Mouse (Mus musculus) thymus, postnatal 10 days (tissue): ENCODE results near the gene Ppfia3.
"Not testable (repeated sequence)": the region's sequence is repeated elsewhere in the genome, so short reads cannot be mapped to it uniquely, and the experiment has no call there.

Source experiments
- DNase-seq, 2 experiments: peaks; one replicate each; pipeline ENCODE4 v3.0.0; 2021; ENCODE audit warnings: low spot score in 2 of 2

The Ppfia3 gene

GRCm38 (mm10) chr7:45366652-45367019 is at the start of gene Ppfia3:
Gene Ppfia3 (minus strand): TSS chr7:45367019.
- no peak for DNase-seq

DNA sequence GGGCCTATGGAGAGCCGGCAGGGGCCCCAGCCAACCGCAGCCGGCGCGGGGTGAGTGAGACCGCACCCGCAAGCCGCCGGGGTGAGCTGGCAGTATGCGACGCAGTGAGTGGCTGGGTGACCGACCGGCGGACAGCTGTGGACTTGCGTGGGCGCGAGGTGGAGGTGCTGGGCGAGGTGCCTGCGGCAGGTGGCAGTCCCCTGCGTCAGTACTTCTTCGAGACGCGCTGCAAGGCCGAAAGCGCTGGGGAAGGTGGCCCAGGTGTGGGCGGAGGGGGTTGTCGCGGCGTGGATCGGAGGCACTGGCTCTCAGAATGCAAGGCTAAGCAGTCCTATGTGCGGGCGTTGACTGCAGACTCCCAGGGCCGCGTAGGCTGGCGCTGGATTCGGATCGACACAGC is 48.8 kb upstream of the Ppfia3 start:
- DNase-seq = no peak

- DNase-seq = no peak
Observed at GRCm38 (mm10) chr7:45414740-45415224, 48.0 kb upstream of the Ppfia3 start.

DNA sequence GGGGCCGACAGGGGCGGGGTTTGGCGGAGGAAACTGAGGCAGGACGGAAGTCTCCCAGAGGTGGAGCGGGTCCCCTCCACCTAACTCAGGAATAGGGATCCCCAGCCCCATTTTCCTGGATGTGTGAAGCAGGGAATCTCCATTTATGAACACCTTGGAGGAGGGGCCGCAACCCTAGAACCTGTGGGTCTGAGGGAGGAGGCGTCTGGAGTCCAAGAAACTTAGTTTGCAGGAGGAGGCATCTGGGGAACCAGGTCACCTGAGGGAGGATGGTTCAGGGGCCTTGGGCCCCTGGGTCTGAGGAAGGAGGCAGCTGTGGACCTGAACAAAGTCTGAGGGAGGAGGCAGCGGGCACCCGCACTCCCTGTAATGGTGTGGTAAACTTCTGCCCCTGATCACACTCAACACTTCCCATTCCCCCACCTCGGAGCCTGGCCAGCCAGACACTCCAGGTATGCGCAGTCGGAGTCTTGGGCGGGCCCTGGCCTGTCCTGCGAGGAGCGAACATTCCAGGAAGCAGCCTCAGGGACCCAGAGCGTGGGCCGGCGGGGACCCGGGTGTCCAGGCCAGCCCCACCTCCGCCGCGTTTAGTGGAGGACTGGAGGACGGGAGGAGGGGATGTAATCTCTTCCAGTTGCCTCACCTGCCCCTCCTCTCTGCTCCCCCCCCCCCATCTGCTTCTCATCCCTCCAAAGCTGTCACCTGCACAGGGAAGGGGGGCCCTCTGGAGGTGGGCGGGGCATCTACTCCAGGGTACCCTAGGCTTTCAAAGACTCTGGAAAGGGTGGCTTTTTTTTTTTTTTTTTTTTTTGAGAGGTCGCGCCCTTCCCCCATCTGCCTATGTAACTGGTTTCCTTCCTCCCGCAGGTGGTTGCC is 47.3 kb upstream of the Ppfia3 start:
- DNase-seq = no peak

DNA sequence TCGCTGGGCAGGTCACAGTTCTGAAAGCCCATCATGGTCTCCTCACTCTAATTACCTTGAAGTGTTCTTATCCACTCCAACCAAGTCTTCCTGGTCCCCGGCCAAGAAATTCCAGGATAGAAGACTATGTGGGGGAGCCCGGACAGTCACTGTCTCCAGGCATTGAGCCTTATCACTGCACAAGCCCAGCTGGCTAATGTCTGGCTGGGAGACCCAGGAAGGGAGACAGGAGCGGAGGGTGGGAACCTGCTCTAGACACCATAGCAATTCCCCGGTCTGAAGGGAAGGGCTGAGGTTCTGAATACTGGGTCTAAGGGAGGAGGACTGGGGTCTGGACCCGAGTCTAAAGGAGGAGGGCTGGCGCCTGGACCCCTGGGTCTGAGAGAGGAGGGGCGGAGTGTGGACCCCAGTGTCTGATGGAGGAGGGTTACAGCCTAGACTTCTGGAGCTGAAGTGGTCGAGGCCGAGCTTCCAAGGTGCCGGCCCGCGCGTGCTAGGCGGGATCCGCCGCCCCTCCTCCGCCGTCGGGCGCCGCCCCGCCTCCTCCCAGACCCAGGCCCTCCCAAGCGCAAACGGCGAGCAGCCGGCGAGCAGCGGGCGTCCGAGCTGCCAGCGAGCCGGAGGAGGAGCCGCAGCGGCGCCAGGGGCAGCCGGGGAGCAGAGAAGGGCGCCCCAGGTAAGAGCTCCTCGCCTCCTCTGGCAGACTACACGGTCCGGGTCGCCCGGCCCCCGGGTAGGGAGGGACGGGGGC is 46.5 kb upstream of the Ppfia3 start, which contains the start of gene Ntf5:
Ntf5 (plus strand) TSS at position 583 of the 751 bp plus-strand sequence.
- no peak for DNase-seq

DNA sequence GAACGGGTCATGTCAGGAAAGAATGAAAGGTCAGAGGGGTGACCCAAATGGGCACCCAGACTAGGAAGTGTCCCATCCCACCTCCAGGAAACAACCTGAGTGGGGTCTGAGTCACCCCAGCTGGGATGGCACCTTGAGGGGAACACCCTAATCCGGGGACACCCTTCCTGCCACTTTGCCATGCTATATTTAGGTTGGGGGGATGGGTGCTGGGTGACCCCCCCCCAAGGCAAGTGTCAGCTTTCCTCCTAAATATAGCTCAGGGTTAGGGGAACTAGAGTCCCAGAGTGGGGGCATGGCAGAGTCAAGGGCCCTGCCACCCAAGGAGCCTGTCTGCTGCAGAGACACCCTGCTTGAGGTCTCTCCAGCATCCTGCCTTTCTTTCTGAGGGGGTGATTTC is 45.6 kb upstream of the Ppfia3 start:
- DNase-seq = no peak

GRCm38 (mm10) chr7:45409497-45410163 is 42.8 kb upstream of the Ppfia3 start:
- no peak for DNase-seq

DNA sequence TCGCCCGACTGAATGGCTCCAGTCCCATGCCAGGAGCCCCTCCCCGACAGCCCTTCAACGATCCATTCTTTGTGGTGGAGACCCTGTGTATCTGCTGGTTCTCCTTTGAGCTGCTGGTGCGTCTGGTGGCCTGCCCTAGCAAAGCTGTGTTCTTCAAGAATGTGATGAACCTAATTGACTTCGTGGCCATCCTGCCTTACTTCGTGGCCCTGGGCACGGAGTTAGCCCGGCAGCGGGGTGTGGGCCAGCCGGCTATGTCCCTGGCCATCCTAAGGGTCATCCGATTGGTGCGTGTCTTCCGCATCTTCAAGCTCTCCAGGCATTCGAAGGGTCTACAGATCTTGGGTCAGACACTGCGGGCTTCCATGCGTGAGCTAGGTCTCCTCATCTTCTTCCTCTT is 42.1 kb upstream of the Ppfia3 start:
- no peak for DNase-seq

- DNase-seq = no peak
Observed at GRCm38 (mm10) chr7:45408351-45408750, 41.5 kb upstream of the Ppfia3 start.

GRCm38 (mm10) chr7:45407836-45408235 is 41.0 kb upstream of the Ppfia3 start:
- no peak for DNase-seq

GRCm38 (mm10) chr7:45406157-45407156 is 39.6 kb upstream of the Ppfia3 start:
- no peak for DNase-seq

GRCm38 (mm10) chr7:45405091-45406075 is 38.6 kb upstream of the Ppfia3 start, which contains the start of gene Kcna7:
Gene Kcna7 (plus strand): TSS chr7:45405653.
- peak; percentile 39 to 76 for DNase-seq

- DNase-seq = peak in 1 of 2 experiments; percentile 75
Observed at GRCm38 (mm10) chr7:45403532-45404261, 36.9 kb upstream of the Ppfia3 start.

DNA sequence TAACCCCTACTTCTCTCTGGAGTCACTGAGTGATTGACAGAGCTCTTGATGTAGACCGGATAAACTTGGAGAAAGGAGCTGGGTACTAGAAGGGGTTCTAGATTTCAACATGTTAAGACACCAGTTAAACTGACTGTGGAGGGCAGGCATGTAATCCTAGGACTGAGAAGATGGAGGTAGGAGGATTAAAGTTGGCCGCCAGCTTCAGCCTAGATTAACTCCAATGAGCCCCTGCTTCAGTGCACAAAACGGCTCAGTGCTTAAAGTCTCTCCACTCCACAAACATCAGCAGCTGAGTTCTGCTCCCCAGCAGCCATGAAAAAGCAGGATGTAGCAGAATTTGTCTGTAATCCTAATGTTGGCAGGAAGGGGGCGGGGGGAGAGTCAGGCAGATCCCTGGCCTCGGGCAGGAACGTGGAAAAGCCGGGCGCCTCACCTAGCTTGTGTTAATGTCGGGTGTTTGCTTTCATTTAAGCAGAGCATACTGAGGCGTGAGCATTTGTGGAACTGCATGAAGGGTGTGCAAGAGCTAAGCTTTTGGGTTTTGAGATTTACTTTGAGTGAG is 34.8 kb upstream of the Ppfia3 start:
- DNase-seq = no peak

DNA sequence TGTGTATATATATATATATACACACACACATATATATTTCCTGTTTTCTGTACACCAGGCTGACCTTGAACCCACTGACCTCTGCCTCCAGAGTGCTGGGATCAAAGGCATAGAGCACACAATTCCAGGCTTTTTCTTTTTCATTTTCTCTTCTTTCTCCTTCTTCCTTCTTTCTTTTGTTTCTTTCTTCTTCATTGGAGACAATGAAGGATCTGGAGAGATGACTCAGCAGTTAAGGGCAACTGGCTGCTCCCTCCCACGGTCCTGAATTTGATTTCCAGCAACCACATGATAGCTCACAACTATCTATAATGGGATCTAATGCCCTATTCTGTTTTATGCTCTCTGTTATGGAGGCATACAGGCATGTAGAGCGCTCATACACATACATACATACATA is 30.0 kb upstream of the Ppfia3 start:
- DNase-seq = no peak

- DNase-seq = not testable (repeated sequence)
Observed at GRCm38 (mm10) chr7:45396337-45396775, 29.5 kb upstream of the Ppfia3 start.

DNA sequence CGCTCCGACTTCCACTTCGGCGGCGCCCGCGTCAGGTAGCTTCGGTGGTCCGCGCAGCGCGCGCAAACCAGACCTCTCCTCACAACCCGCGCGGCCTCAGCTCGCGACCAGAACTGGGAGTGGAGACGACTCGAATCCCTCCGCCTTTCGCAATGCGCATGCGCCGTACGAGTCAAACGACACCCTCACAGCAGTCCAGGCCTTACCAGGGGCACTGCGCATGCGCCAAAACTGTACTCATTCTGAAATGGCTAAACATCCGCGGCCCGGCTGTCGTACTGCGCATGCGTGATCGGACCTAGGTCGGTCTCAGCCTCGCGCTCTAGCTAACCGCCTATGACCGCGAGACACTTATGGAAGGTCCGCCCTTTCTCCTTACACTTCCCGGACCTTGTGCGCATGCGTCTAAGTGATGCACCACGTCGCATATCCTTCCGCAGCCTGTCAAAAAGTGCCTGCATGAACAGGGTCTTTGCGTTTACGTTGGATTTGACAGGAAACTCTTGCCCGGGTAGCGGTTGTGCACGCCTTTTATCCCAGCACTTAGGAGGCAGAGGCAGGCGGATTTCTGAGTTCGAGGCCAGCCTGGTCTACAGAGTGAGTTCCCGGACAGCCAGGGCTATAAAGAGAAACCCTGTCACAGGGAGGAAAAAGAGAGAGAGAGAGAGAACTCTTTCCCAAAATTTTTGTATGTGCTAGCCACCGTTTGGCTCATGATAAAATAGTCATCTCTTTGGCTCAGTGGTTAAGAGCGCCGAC is 28.9 kb upstream of the Ppfia3 start, which contains the start of gene Snrnp70:
Snrnp70 (minus strand) TSS at position 165 of the 759 bp plus-strand sequence.
- DNase-seq = peak; percentile 100

GRCm38 (mm10) chr7:45395129-45395541 is 28.3 kb upstream of the Ppfia3 start:
- DNase-seq = no peak
